8 mouse cellular contexts compared by ENCODE assay signal in genomic region chr6:54039805-54040447, GRCm38 (mm10). TPM values are rescaled to one million over a fixed set of nuclear protein-coding genes. Genes with fewer than 3 reads are reported as not detected.
A peak's percentile ranks its signal among the peaks of the same experiment; 100 is the strongest.
DNase-seq lines count a peak whose midpoint lies in the region; ATAC-seq and TF ChIP-seq lines count a peak whose summit lies in the region.

No protein-coding gene starts in this region.

- H3K4me1 ChIP-seq in E14TG2a.4 (replicated peaks; ENCODE audit: low read depth, low read length): peaks cover 23% of the 10 kb centered on the region
- no peaks in the 10 kb centered on the region for H3K4me1 ChIP-seq in embryonic fibroblast, embryonic 13.5 days (ENCODE audit: control insufficient read depth, insufficient read depth, low read length)
- H3K4me1 ChIP-seq in lung, embryonic 16.5 days (replicated peaks; ENCODE audit: control insufficient read depth, insufficient read depth, low read length): peaks cover 14% of the 10 kb centered on the region
- peaks cover 34% of the 10 kb centered on the region for H3K4me1 ChIP-seq in neural tube, embryonic 15.5 days

- H3K4me3 ChIP-seq in E14TG2a.4 (replicated peaks; ENCODE audit: low read length): peak overlapping the region; percentile 90
- peak overlapping the region; percentile 46 for H3K4me3 ChIP-seq in embryonic fibroblast, embryonic 13.5 days (ENCODE audit: insufficient read depth, low read length)
- peak overlapping the region; percentile 61 for H3K4me3 ChIP-seq in lung, embryonic 16.5 days (ENCODE audit: low read length)
- H3K4me3 ChIP-seq in neural tube, embryonic 15.5 days (replicated peaks): peak overlapping the region; percentile 62

- H3K36me3 ChIP-seq in E14TG2a.4 (ENCODE audit: insufficient read depth, low read length): no peaks in the 10 kb centered on the region
- no peaks in the 10 kb centered on the region for H3K36me3 ChIP-seq in lung, embryonic 16.5 days (ENCODE audit: control insufficient read depth, insufficient read depth, low read length)
- H3K36me3 ChIP-seq in neural tube, embryonic 15.5 days: no peaks in the 10 kb centered on the region

- no peak for TF ChIP-seq POLR2A in embryonic fibroblast, embryonic 13.5 days (IDR thresholded peaks at IDR 0.05; ENCODE audit: low read depth, low read length)

- peak overlapping the region; percentile 90 for H3K4me2 ChIP-seq in lung, embryonic 16.5 days (ENCODE audit: low read depth, low read length)
- H3K4me2 ChIP-seq in neural tube, embryonic 15.5 days: peak overlapping the region; percentile 90

- no peak overlapping the region for H3K27ac ChIP-seq in embryonic fibroblast, embryonic 13.5 days (ENCODE audit: insufficient read depth, low read length)
- 0 out of 2 replicates have a peak overlapping the region, but pooled peaks have one; percentile 21 for H3K27ac ChIP-seq in lung, embryonic 16.5 days (ENCODE audit: low read length)
- H3K27ac ChIP-seq in neural tube, embryonic 15.5 days (replicated peaks): peak overlapping the region; percentile 91

- WGBS in lung, embryonic 16.5 days: under 1% methylated on average over 59 of the region's 62 CpGs
- WGBS in neural tube, embryonic 15.5 days: under 1% methylated on average over 62 of the region's 62 CpGs

- TF ChIP-seq CTCF in E14TG2a.4 (conservative IDR thresholded peaks at IDR 0.05; ENCODE audit: low read length): no peak
- no peak for TF ChIP-seq CTCF in embryonic fibroblast, embryonic 13.5 days (IDR thresholded peaks at IDR 0.05; ENCODE audit: borderline replicate concordance, insufficient read depth, low read length)

- peak; percentile 74 for DNase-seq in brain, adult 2 months (ENCODE audit: low read depth, low spot score)
- DNase-seq in heart, postnatal 4 days: peak; percentile 64
- DNase-seq in layer of hippocampus, adult 9-11 months: peak; percentile 42
- peak; percentile 31 for DNase-seq in thymus, postnatal 0 days (ENCODE audit: low spot score)

- H3K9me3 ChIP-seq in E14TG2a.4 (ENCODE audit: low read length): no peaks in the 10 kb centered on the region
- no peaks in the 10 kb centered on the region for H3K9me3 ChIP-seq in lung, embryonic 16.5 days (ENCODE audit: control insufficient read depth, low read length)
- H3K9me3 ChIP-seq in neural tube, embryonic 15.5 days (replicated peaks): no peaks in the 10 kb centered on the region

- peaks cover 61% of the 10 kb centered on the region for H3K27me3 ChIP-seq in E14TG2a.4 (ENCODE audit: insufficient read depth, low read length)
- H3K27me3 ChIP-seq in lung, embryonic 16.5 days (ENCODE audit: control insufficient read depth, insufficient read depth, low read depth, low read length): peaks cover 24% of the 10 kb centered on the region
- peaks cover 10% of the 10 kb centered on the region for H3K27me3 ChIP-seq in neural tube, embryonic 15.5 days (replicated peaks)

- peak overlapping the region; percentile 64 for H3K9ac ChIP-seq in lung, embryonic 16.5 days (ENCODE audit: low read length)
- peak overlapping the region; percentile 69 for H3K9ac ChIP-seq in neural tube, embryonic 15.5 days (replicated peaks)

- ATAC-seq in lung, embryonic 16.5 days (ENCODE audit: low read depth): peak; percentile 80
- peak; percentile 74 for ATAC-seq in neural tube, embryonic 15.5 days (ENCODE audit: low FRiP score)

RNA-seq across cellular contexts. Expression of gene Chn2, which starts 0.6 kb away (rescaled TPM):
- 1.1 and 3.2 TPM in 2 replicates for polyA plus RNA-seq in embryonic fibroblast, embryonic 13.5 days (2011; ENCODE audit: insufficient read length, low read depth, missing spikeins)
- 1 to 10 TPM; 5.4 to 6.2 TPM for total RNA-seq in heart, postnatal 4 days (2021)
- polyA plus RNA-seq in lung, embryonic 16.5 days (2015; fragmentation: Nextera tagmentation; extraction: Ambion mirVana): 9.4 and 11.1 TPM in 2 replicates
- polyA plus RNA-seq in neural tube, embryonic 15.5 days (2015; fragmentation: Nextera tagmentation; extraction: Ambion mirVana): 17.6 and 18.2 TPM in 2 replicates
- polyA plus RNA-seq in thymus, postnatal 0 days (2015; fragmentation: Nextera tagmentation; extraction: Ambion mirVana): 7.5 and 8.4 TPM in 2 replicates
